Mouse (Mus musculus): Measurements from ENCODE around the gene Parp1.
"Not testable (repeated sequence)": the region's sequence is repeated elsewhere in the genome, so short reads cannot be mapped to it uniquely, and the experiment has no call there.

Gene Parp1

GRCm38 (mm10) chr1:180564885-180565284 is 3.8 kb upstream of the Parp1 start:
- DNase-seq = no peak

GRCm38 (mm10) chr1:180567761-180568160 is 963 bp upstream of the Parp1 start:
- no peak for DNase-seq

DNA sequence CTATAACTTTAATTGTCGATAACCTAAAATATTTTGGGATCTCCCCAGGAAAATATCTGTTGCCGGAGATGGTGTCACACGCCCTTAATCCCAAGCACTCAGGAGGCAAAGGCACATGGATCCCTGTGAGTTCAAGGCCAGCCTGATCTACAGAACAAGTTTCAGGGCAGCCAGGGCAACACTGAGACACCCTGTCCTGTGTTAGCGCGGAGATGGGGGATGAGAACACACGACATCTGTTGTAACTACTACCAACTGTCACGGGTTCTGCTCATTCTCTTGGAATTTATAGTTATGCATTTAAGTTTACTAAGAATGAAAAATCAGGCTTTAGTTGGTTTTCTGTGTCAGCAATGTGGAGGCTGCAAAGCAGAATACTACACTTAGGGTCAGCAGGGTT is 476 bp upstream of the Parp1 start:
- no peak for DNase-seq

DNA sequence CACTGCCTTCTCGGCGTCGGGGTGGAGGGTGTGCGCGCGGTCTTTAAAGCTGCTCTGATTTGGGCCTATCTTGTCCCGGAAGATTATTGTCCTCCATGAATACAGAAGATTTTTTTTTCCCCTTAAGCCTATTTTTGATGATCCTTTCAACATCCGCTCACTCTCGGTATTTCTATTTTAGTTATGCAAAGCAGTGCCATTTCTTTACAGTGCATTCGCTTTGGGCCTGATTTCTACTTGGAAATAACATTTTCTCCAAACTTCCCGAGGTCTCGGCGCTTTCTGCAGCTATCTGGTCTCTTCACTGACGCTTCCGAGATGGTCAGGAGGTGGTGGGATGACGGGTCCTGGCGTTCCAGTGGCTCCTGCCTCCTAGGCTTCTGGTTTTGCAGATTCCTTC is 729 bp downstream of the Parp1 start:
- no peak for DNase-seq

- DNase-seq = no peak
These were observed 1.5 kb downstream of the Parp1 start for GRCm38 (mm10) chr1:180570181-180570580.

DNA sequence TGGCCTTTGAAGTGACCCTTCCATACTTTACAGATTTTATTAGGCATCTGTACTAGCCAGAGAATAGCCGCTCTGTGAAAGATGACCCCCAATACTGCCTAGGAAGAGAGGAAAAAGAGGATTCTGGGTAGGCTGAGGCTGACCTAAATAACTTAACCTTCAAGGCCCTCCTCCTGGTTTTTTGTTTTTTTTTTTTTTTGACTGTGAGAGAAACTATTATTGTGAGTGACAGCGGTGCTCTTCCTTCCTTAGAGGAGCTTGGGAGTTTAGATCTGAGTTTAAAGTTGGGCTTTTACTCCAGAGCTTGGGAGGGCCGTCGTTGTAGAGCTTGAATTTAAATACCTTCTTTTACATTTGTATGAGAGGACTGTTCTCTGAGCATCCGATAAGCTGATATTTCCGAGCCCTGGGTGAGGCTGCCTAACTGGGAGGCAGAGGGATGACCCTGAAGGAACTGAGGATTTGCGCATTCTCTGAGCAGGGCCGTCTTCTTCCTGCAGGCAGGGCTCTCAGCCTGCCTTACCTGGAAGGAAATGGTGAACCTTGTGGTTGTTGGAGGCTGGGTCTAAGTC is 2.4 kb downstream of the Parp1 start:
- DNase-seq = no peak

DNA sequence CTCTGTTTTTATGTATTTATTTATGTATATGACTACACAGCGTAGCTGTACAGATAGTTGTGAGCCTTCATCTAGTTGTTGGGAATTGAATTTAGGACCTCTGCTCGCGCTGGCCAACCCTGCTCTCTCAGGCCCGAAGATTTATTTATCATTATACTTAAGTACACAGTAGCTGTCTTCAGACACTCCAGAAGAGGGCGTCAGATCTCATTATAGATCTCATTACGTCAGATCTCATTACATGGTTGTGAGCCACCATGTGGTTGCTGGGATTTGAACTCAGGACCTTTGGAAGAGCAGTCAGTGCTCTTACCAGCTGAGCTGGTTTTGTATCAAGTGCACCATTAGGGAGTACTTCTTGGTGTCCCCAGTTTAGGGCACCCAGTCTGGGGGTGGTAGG is 3.0 kb downstream of the Parp1 start:
- DNase-seq = not testable (repeated sequence)

DNA sequence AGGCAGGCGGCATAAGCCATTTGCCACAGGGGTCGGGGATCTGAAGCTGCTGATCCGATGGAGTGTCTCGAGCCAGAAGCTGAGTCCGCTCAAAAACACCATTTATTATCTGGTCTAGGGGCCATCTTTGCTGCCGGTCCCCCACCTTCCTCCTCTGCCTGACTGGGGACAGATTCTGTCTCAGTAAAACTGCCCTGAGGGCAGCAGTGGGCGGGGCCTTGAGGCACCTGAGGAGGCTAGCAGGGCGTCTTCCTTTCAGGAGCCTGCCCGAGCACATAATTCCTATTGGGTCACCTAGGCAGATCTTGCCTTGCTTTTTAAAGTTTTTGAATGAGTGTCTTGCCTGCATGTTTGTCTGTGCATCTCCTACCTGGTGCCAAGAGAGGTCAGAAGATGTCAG is 3.4 kb downstream of the Parp1 start:
- no peak for DNase-seq

GRCm38 (mm10) chr1:180576524-180576923 is 7.8 kb downstream of the Parp1 start:
- no peak for DNase-seq

DNA sequence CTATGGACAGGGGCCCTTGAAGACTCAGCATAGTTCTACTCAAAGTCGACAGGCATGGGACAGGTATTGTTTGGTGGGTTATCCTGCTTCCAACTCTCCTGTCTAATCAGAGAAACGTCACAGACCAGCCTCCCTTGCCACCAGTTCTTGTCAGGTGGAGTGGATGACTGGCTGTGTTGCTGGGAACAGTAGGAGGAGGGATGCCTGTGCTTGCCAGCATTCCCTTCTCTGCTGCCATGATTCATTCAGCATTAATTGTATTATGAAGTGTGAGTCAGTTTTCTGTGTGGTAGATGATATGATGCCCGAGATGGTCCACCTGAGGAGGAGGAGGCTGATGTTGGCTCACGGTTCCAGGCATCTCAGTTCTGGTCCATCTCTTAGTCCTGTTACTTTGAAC is 9.1 kb downstream of the Parp1 start:
- DNase-seq = no peak

DNA sequence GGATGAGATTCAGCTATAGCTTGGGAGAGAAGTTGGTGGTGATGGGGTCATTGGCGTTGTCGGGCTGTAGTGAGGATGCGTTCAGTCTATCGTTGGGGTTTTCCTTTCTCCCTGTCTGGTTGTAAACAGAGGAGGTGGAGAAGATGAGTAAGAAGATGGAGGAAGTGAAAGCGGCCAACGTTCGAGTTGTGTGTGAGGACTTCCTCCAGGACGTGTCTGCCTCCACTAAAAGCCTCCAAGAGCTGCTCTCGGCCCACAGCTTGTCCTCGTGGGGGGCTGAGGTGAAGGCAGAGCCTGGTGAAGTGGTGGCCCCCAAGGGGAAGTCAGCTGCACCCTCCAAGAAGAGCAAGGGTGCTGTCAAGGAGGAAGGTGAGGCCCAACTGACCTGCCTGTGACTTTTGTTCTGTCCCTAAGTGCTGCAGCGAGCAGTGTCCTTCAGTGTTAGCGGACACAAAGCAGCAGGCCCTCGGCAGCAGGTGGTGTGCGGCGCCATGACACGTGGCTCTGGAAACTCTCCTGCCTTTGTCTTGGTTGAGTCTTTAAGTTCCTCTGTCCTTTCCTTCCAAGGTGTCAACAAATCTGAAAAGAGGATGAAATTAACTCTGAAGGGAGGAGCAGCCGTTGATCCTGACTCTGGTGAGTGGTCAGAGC is 19.2 kb downstream of the Parp1 start:
- DNase-seq = no peak

DNA sequence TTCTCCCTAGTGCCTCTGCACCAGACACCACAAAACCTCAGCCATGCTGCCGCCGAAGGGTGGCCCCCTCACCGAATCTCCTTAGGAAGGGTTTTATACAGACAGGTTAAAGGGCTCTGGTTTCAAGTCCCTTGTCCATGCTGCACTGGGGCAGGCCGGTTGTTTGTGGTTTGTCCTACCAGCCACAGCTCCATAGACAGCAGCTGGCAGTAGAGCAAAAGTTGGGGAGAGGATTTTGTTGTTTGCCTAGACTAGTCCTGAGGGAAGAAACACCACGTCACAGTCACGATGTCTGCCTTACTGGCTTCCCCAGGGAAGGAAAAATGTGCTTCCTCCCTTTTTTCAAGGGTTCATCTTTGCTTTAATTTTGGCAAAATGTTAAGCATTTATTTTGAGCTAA is 31.9 kb downstream of the Parp1 start:
- no peak for DNase-seq

- DNase-seq = no peak
These were observed 33.1 kb downstream of the Parp1 start for GRCm38 (mm10) chr1:180601806-180602205.

DNA sequence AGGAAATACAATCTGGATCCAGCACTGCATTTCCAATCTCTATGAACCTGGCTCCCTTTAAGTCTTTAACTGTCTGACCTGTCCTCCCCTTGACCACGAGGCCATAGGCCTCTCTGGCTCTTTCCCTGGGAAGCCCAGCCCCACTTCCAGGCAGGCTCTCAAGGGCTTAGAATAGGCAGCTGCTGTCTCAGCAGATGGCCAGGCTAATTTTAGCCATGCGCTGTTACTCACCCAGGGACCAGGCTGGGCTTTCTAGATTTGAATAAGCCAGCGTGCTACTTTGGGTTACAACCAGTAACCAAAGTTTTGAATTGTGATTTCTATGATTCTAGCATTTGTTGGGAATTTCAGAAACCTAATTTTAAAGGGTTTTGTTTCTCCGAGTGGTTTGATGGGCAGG is 35.9 kb downstream of the Parp1 start:
- DNase-seq = no peak

DNA sequence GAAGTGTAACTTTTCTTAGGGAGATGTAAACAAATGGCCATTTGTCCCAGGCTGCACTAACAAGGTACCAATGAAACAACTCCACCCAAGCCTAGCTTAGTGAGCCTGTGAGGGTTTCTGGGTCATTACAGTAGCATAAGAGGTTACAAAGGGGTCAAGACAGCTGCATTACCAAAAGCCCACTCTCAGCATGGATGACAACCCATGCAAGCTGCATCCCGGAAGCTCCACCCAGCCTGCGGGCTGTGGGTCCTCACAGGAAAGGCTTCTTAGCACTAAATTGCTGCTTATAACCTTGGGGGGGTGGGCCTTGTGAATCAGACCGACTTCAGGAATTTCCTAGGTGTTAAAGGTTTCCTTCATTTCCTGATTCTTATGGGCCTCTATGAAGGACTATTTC is 37.4 kb downstream of the Parp1 start:
- DNase-seq = no peak

- DNase-seq = no peak
These were observed 38.3 kb downstream of the Parp1 start for GRCm38 (mm10) chr1:180606796-180607577.

DNA sequence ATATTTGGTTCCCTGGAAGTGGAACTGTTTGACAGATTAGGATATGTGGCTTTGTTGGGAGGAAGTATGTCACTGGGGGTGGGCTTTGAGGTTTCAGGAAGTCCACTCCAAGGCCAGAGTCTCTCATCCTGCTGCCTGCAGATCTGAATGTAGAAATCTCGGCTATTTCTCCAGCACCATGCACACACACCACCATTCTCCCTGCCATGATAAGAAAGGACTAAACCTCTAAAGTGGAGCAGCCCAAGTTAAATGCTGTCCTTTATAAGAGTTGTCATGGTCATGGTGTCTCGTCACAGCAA is 38.8 kb downstream of the Parp1 start:
- DNase-seq = no peak

DNA sequence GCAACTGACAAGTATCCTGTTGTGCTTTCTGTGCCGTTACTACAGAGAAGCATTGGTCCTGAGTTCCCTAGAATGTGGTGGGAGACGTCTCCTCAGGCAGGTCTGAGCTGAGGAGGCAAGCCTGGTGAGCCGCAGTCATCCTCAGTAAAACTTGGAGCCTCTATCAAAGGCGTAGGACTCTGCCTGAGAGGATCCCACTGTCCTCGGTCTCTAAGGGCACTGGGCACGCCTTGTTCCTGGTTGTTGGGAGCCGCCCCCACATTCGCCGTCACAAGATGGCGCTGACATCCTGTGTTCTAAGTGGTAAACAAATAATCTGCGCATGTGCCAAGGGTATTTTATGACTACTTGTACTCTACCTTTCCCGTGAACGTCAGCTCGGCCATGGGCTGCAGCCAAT is 43.1 kb downstream of the Parp1 start:
- DNase-seq = not testable (repeated sequence)

- no peak for DNase-seq
These were observed 48.0 kb downstream of the Parp1 start for GRCm38 (mm10) chr1:180616762-180617161.

DNA sequence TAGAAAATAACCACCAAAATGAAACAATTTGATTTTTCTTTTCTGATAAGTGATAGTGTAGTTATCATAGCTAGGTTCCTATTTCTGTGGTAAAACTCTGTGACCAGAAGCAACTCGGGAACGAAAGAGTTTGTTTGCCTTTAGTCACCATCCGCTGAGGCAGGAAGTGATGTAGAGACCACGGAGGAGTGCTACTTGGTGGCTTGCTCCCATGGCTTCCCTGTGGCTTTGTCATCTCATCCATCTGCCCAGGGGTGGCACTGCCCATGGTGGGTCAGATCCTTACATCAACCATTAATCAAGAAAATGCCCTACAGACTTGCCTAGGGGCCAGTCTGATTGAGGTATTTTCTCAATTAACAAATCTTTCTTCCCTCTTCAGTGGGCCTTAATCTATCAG is 53.7 kb downstream of the Parp1 start:
- DNase-seq = no peak

GRCm38 (mm10) chr1:180623911-180624310 is 55.2 kb downstream of the Parp1 start:
- no peak for DNase-seq

- DNase-seq = no peak
These were observed 57.4 kb downstream of the Parp1 start for GRCm38 (mm10) chr1:180626141-180626540.

- not testable (repeated sequence) for DNase-seq
These were observed 69.1 kb downstream of the Parp1 start for GRCm38 (mm10) chr1:180637796-180638195.

All from thymus, postnatal 36 days (tissue).